Mouse (Mus musculus): ENCODE measurements around the gene Dgcr2. TPM values are rescaled to one million over a fixed set of nuclear protein-coding genes. Genes with fewer than 3 reads are reported as not detected.

Dgcr2 gene
- polyA plus RNA-seq, 1 experiment from 2014 or later: 98.6 TPM

GRCm38 (mm10) chr16:17928627-17929104, 30.3 kb upstream of the Dgcr2 start:
- peak overlapping the region; percentile 88 for H3K27ac ChIP-seq (replicated peaks)
- H3K4me1 ChIP-seq: peaks cover 27% of the 10 kb centered on the region
- peak overlapping the region; percentile 95 for H3K4me3 ChIP-seq
- H3K27me3 ChIP-seq (replicated peaks; ENCODE audit: low read depth, poor library complexity, severe bottlenecking): no peaks in the 10 kb centered on the region
- peaks cover 24% of the 10 kb centered on the region for H3K36me3 ChIP-seq (replicated peaks)
- whole genome bisulfite sequencing: 1% methylated on average over 9 of the region's 9 CpGs
- peak; percentile 82 for DNase-seq (ENCODE audit: low spot score)
- H3K9me3 ChIP-seq: no peaks in the 10 kb centered on the region

GRCm38 (mm10) chr16:17928087-17928580, 29.8 kb upstream of the Dgcr2 start, which contains the start of gene Slc25a1:
Gene Slc25a1, minus strand, starts transcription at chr16:17928219.
- Histone ChIP-seq H3K4me1 (peaks cover 30% of the 10 kb centered on the region), H3K9me3 (no peaks in the 10 kb centered on the region), H3K27ac (replicated peaks) (peak within 1 kb of the TSS; percentile 88), H3K36me3 (replicated peaks) (peaks cover 24% of the 10 kb centered on the region), H3K27me3 (replicated peaks; ENCODE audit: low read depth, poor library complexity, severe bottlenecking) (no peaks in the 10 kb centered on the region), H3K4me3 (peak within 1 kb of the TSS; percentile 95)
- DNase-seq (ENCODE audit: low spot score): peak; percentile 90
- WGBS: 0% methylated on average over 47 of the region's 47 CpGs

- WGBS: under 1% methylated on average over 72 of the region's 72 CpGs
Measured at GRCm38 (mm10) chr16:17927351-17928082, 29.2 kb upstream of the Dgcr2 start.

GRCm38 (mm10) chr16:17922163-17922538, 23.8 kb upstream of the Dgcr2 start:
- peaks cover 24% of the 10 kb centered on the region for H3K36me3 ChIP-seq (replicated peaks)
- peaks cover 32% of the 10 kb centered on the region for H3K4me1 ChIP-seq
- peak overlapping the region; percentile 89 for H3K27ac ChIP-seq (replicated peaks)
- H3K4me3 ChIP-seq: peak overlapping the region; percentile 84
- H3K9me3 ChIP-seq: no peaks in the 10 kb centered on the region
- peaks cover 40% of the 10 kb centered on the region for H3K27me3 ChIP-seq (replicated peaks; ENCODE audit: low read depth, poor library complexity, severe bottlenecking)
- DNase-seq (ENCODE audit: low spot score): no peak
- under 1% methylated on average over 14 of the region's 14 CpGs for WGBS

More at GRCm38 (mm10) chr16:17927351-17928082, 29.2 kb upstream of the Dgcr2 start:
- peak overlapping the region; percentile 88 for H3K27ac ChIP-seq (replicated peaks)
- DNase-seq (ENCODE audit: low spot score): no peak
- H3K4me3 ChIP-seq: peak overlapping the region; percentile 95
- H3K4me1 ChIP-seq: peaks cover 35% of the 10 kb centered on the region
- H3K9me3 ChIP-seq: no peaks in the 10 kb centered on the region
- no peaks in the 10 kb centered on the region for H3K27me3 ChIP-seq (replicated peaks; ENCODE audit: low read depth, poor library complexity, severe bottlenecking)
- peaks cover 24% of the 10 kb centered on the region for H3K36me3 ChIP-seq (replicated peaks)

GRCm38 (mm10) chr16:17921325-17922162, 23.2 kb upstream of the Dgcr2 start:
- Histone ChIP-seq H3K9me3 (no peaks in the 10 kb centered on the region), H3K27me3 (replicated peaks; ENCODE audit: low read depth, poor library complexity, severe bottlenecking) (peaks cover 46% of the 10 kb centered on the region), H3K36me3 (replicated peaks) (peaks cover 24% of the 10 kb centered on the region), H3K4me3 (peak overlapping the region; percentile 84), H3K27ac (replicated peaks) (peak overlapping the region; percentile 89), H3K4me1 (peaks cover 27% of the 10 kb centered on the region)
- 4% methylated on average over 47 of the region's 47 CpGs for WGBS
- DNase-seq (ENCODE audit: low spot score): peak; percentile 96

GRCm38 (mm10) chr16:17920586-17920985, 22.2 kb upstream of the Dgcr2 start:
- 5% methylated on average over 20 of the region's 20 CpGs for WGBS
- peaks cover 27% of the 10 kb centered on the region for H3K4me1 ChIP-seq
- peak overlapping the region; percentile 84 for H3K4me3 ChIP-seq
- H3K27me3 ChIP-seq (replicated peaks; ENCODE audit: low read depth, poor library complexity, severe bottlenecking): peaks cover 56% of the 10 kb centered on the region
- H3K9me3 ChIP-seq: no peaks in the 10 kb centered on the region
- peaks cover 14% of the 10 kb centered on the region for H3K36me3 ChIP-seq (replicated peaks)
- H3K27ac ChIP-seq (replicated peaks): peak overlapping the region; percentile 89
- peak; percentile 39 for DNase-seq (ENCODE audit: low spot score)

- no peaks in the 10 kb centered on the region for H3K36me3 ChIP-seq (replicated peaks)
- H3K9me3 ChIP-seq: no peaks in the 10 kb centered on the region
- H3K4me3 ChIP-seq: peak within 1 kb of the TSS; percentile 59
- H3K4me1 ChIP-seq: peaks cover 20% of the 10 kb centered on the region
- H3K27me3 ChIP-seq (replicated peaks; ENCODE audit: low read depth, poor library complexity, severe bottlenecking): peaks cover 80% of the 10 kb centered on the region
- peak within 1 kb of the TSS; percentile 44; the same call in 1 of the 2 replicates for H3K27ac ChIP-seq (replicated peaks)
- whole genome bisulfite sequencing: under 1% methylated on average over 106 of the region's 106 CpGs
- DNase-seq (ENCODE audit: low spot score): peak; percentile 66
Measured at GRCm38 (mm10) chr16:17914307-17915249, 16.2 kb upstream of the Dgcr2 start, which contains the start of gene Gsc2. Gene Gsc2, minus strand, starts transcription at chr16:17915059.

GRCm38 (mm10) chr16:17911052-17911595, 12.8 kb upstream of the Dgcr2 start, which contains the start of gene Ess2:
Gene Ess2, minus strand, starts transcription at chr16:17911348.
- DNase-seq (ENCODE audit: low spot score): peak; percentile 90
- under 1% methylated on average over 35 of the region's 35 CpGs for WGBS
- H3K4me1 ChIP-seq: peaks cover 20% of the 10 kb centered on the region
- H3K36me3 ChIP-seq (replicated peaks): peaks cover 34% of the 10 kb centered on the region
- peaks cover 46% of the 10 kb centered on the region for H3K27me3 ChIP-seq (replicated peaks; ENCODE audit: low read depth, poor library complexity, severe bottlenecking)
- H3K4me3 ChIP-seq: peak within 1 kb of the TSS; percentile 70
- peak within 1 kb of the TSS; percentile 88 for H3K27ac ChIP-seq (replicated peaks)
- no peaks in the 10 kb centered on the region for H3K9me3 ChIP-seq

- Histone ChIP-seq H3K4me3 (no peak overlapping the region), H3K27me3 (replicated peaks; ENCODE audit: low read depth, poor library complexity, severe bottlenecking) (no peaks in the 10 kb centered on the region), H3K9me3 (no peaks in the 10 kb centered on the region), H3K36me3 (replicated peaks) (peaks cover 37% of the 10 kb centered on the region), H3K27ac (replicated peaks) (no peak overlapping the region), H3K4me1 (peaks cover 11% of the 10 kb centered on the region; the same call in 1 of the 2 replicates)
- no peak for DNase-seq (ENCODE audit: low spot score)
Measured at GRCm38 (mm10) chr16:17896091-17896490, 2.3 kb downstream of the Dgcr2 start.

GRCm38 (mm10) chr16:17893923-17894322, 4.4 kb downstream of the Dgcr2 start, which contains the start of gene Tssk1:
Gene Tssk1, plus strand, starts transcription at chr16:17894223.
- no peak within 1 kb of the TSS for H3K4me3 ChIP-seq
- H3K27me3 ChIP-seq (replicated peaks; ENCODE audit: low read depth, poor library complexity, severe bottlenecking): no peaks in the 10 kb centered on the region
- H3K4me1 ChIP-seq: peaks cover 26% of the 10 kb centered on the region
- H3K9me3 ChIP-seq: no peaks in the 10 kb centered on the region
- no peak within 1 kb of the TSS for H3K27ac ChIP-seq (replicated peaks)
- 75% methylated on average over 2 of the region's 2 CpGs for WGBS
- DNase-seq (ENCODE audit: low spot score): no peak
- peaks cover 22% of the 10 kb centered on the region for H3K36me3 ChIP-seq (replicated peaks)

- H3K9me3 ChIP-seq: no peaks in the 10 kb centered on the region
- peaks cover 10% of the 10 kb centered on the region for H3K36me3 ChIP-seq (replicated peaks)
- no peak for DNase-seq (ENCODE audit: low spot score)
- H3K4me3 ChIP-seq: no peak overlapping the region
- peaks cover 26% of the 10 kb centered on the region for H3K4me1 ChIP-seq
- H3K27ac ChIP-seq (replicated peaks): no peak overlapping the region
- 79% methylated on average over 3 of the region's 3 CpGs for WGBS
- H3K27me3 ChIP-seq (replicated peaks; ENCODE audit: low read depth, poor library complexity, severe bottlenecking): no peaks in the 10 kb centered on the region
Measured at GRCm38 (mm10) chr16:17892606-17893005, 5.8 kb downstream of the Dgcr2 start.
